Mouse (Mus musculus) erythroblast, embryonic 14.5 days (primary cell): ENCODE data around the gene Stx8. TPM values are rescaled to one million over a fixed set of nuclear protein-coding genes. Genes with fewer than 3 reads are reported as not detected.

ENCODE experiments used
- H3K27me3 ChIP-seq: 2 replicates; pipeline ENCODE4 v1.6.1; 2012; ENCODE audit warnings: inconsistent platforms; ENCODE audit not compliant: control insufficient read depth
- H3K36me3 ChIP-seq: 2 replicates; pipeline ENCODE4 v1.6.1; 2012; ENCODE audit warnings: mild to moderate bottlenecking, inconsistent platforms; ENCODE audit not compliant: control insufficient read depth
- H3K4me1 ChIP-seq: 2 replicates; pipeline ENCODE4 v1.6.1; 2012; ENCODE audit warnings: inconsistent platforms; ENCODE audit not compliant: control insufficient read depth
- H3K4me3 ChIP-seq: replicated peaks from 2 replicates; pipeline ENCODE3; 2012; ENCODE audit warnings: moderate library complexity, mild to moderate bottlenecking, inconsistent platforms
- H3K9me3 ChIP-seq: 2 replicates; pipeline ENCODE4 v1.6.1; 2012; ENCODE audit warnings: low read length, inconsistent platforms, mixed read lengths; ENCODE audit not compliant: control insufficient read depth
- GATA1 ChIP-seq: IDR thresholded peaks from 2 replicates; pipeline ENCODE4 v1.6.1; 2012; ENCODE audit warnings: low read length, inconsistent platforms, mixed read lengths
- TAL1 ChIP-seq: IDR thresholded peaks from 3 replicates; pipeline ENCODE4 v1.6.1; 2012; ENCODE audit warnings: low read length, inconsistent platforms, mixed read lengths
- polyA plus RNA-seq: library from polyadenylated mRNA; stranded (reverse); fragments of >175 nt; gene quantifications from 2 replicates; pipeline ENCODE4 v1.2.3, GENCODE M21; 2012

The Stx8 gene
- polyA plus RNA-seq, 1 experiment = 0.17 TPM

- H3K9me3 ChIP-seq = peaks cover 4% of the 10 kb centered on the region; the same call in 1 of the 2 replicates
- no peaks in the 10 kb centered on the region for H3K27me3 ChIP-seq
- H3K36me3 ChIP-seq = no peaks in the 10 kb centered on the region
- no peaks in the 10 kb centered on the region for H3K4me1 ChIP-seq
- no peak for TF ChIP-seq TAL1
- H3K4me3 ChIP-seq = no peak overlapping the region
Measured at GRCm38 (mm10) chr11:68227837-68228236, 261.8 kb downstream of the Stx8 start.

- TF ChIP-seq GATA1 (no peak), TAL1 (no peak)
- Histone ChIP-seq H3K4me1 (no peaks in the 10 kb centered on the region), H3K9me3 (peaks cover 4% of the 10 kb centered on the region; the same call in 1 of the 2 replicates), H3K4me3 (no peak overlapping the region), H3K36me3 (no peaks in the 10 kb centered on the region), H3K27me3 (no peaks in the 10 kb centered on the region)
Measured at GRCm38 (mm10) chr11:68228941-68229665, 263.1 kb downstream of the Stx8 start.

- Histone ChIP-seq H3K36me3 (no peaks in the 10 kb centered on the region), H3K4me3 (no peak overlapping the region), H3K27me3 (no peaks in the 10 kb centered on the region), H3K4me1 (no peaks in the 10 kb centered on the region), H3K9me3 (peaks cover 4% of the 10 kb centered on the region; the same call in 1 of the 2 replicates)
- TF ChIP-seq GATA1 = no peak
- TF ChIP-seq TAL1 = no peak
Measured at GRCm38 (mm10) chr11:68231558-68231957, 265.6 kb downstream of the Stx8 start.

GRCm38 (mm10) chr11:68233469-68233965, 267.5 kb downstream of the Stx8 start:
- Histone ChIP-seq H3K4me1 (no peaks in the 10 kb centered on the region), H3K36me3 (no peaks in the 10 kb centered on the region), H3K27me3 (no peaks in the 10 kb centered on the region), H3K4me3 (no peak overlapping the region), H3K9me3 (peaks cover 4% of the 10 kb centered on the region; the same call in 1 of the 2 replicates)
- TF ChIP-seq GATA1 (no peak), TAL1 (no peak)

GRCm38 (mm10) chr11:68239756-68240155, 273.8 kb downstream of the Stx8 start:
- Histone ChIP-seq H3K4me1 (no peaks in the 10 kb centered on the region), H3K27me3 (no peaks in the 10 kb centered on the region), H3K36me3 (no peaks in the 10 kb centered on the region), H3K9me3 (peaks cover 6% of the 10 kb centered on the region), H3K4me3 (no peak overlapping the region)
- TF ChIP-seq GATA1 = no peak
- TF ChIP-seq TAL1 = no peak

GRCm38 (mm10) chr11:68244254-68244991, 278.4 kb downstream of the Stx8 start:
- H3K4me3 ChIP-seq = no peak overlapping the region
- no peak for TF ChIP-seq GATA1
- TF ChIP-seq TAL1 = no peak
- H3K4me1 ChIP-seq = no peaks in the 10 kb centered on the region
- H3K27me3 ChIP-seq = no peaks in the 10 kb centered on the region
- peaks cover 6% of the 10 kb centered on the region for H3K9me3 ChIP-seq
- H3K36me3 ChIP-seq = no peaks in the 10 kb centered on the region

- Histone ChIP-seq H3K4me1 (no peaks in the 10 kb centered on the region), H3K4me3 (no peak overlapping the region), H3K9me3 (peaks cover 6% of the 10 kb centered on the region), H3K27me3 (no peaks in the 10 kb centered on the region), H3K36me3 (no peaks in the 10 kb centered on the region)
- no peak for TF ChIP-seq GATA1
- no peak for TF ChIP-seq TAL1
Measured at GRCm38 (mm10) chr11:68244992-68245261, 278.9 kb downstream of the Stx8 start.

- no peaks in the 10 kb centered on the region for H3K36me3 ChIP-seq
- no peak for TF ChIP-seq TAL1
- no peak for TF ChIP-seq GATA1
- no peaks in the 10 kb centered on the region for H3K4me1 ChIP-seq
- H3K9me3 ChIP-seq = peaks cover 6% of the 10 kb centered on the region
- no peaks in the 10 kb centered on the region for H3K27me3 ChIP-seq
- no peak overlapping the region for H3K4me3 ChIP-seq
Measured at GRCm38 (mm10) chr11:68247897-68248296, 281.9 kb downstream of the Stx8 start.

GRCm38 (mm10) chr11:68250106-68250505, 284.1 kb downstream of the Stx8 start:
- no peaks in the 10 kb centered on the region for H3K36me3 ChIP-seq
- no peaks in the 10 kb centered on the region for H3K4me1 ChIP-seq
- no peak overlapping the region for H3K4me3 ChIP-seq
- H3K9me3 ChIP-seq = no peaks in the 10 kb centered on the region
- TF ChIP-seq TAL1 (no peak), GATA1 (no peak)
- H3K27me3 ChIP-seq = no peaks in the 10 kb centered on the region
